Mouse (Mus musculus) MEL (cell line): ENCODE data around the gene E130218I03Rik. TPM values are rescaled to one million over a fixed set of nuclear protein-coding genes. Genes with fewer than 3 reads are reported as not detected.

Experiments
- DNase-seq: peaks from one replicate; pipeline ENCODE4 v3.0.0; 2011; ENCODE audit warnings: low read depth, low spot score
- H3K27ac ChIP-seq: 2 replicates; pipeline ENCODE4 v1.5.1; 2012; ENCODE audit warnings: low read depth, mild to moderate bottlenecking, control low read depth, low read length, moderate library complexity; ENCODE audit not compliant: control insufficient read depth
- H3K27me3 ChIP-seq, 2 experiments: fragments of 150-350 bp in 1 of 2; sonication (generic) in 1 of 2; 2 replicates each; pipeline ENCODE4 v1.6.1; 2012; ENCODE audit warnings: low read length in 2 of 2, mild to moderate bottlenecking in 2 of 2, improper control_type of control experiment in 1 of 2, moderate library complexity in 1 of 2; ENCODE audit not compliant: insufficient read depth in 2 of 2, control insufficient read depth in 1 of 2
- H3K36me3 ChIP-seq, 2 experiments: 2 replicates each; pipeline ENCODE4 v1.6.1; 2012 to 2014; ENCODE audit warnings: low read length in 2 of 2, improper control_type of control experiment in 1 of 2, inconsistent platforms in 1 of 2, mild to moderate bottlenecking in 1 of 2; ENCODE audit not compliant: insufficient read depth in 2 of 2, control insufficient read depth in 1 of 2
- H3K4me1 ChIP-seq, 2 experiments: fragments of 150-350 bp in 1 of 2; sonication (generic) in 1 of 2; 2 replicates each; pipeline ENCODE4 v1.6.1; 2012; ENCODE audit warnings: low read length in 2 of 2, improper control_type of control experiment in 1 of 2, mild to moderate bottlenecking in 1 of 2; ENCODE audit not compliant: insufficient read depth in 2 of 2, control insufficient read depth in 1 of 2
- H3K4me3 ChIP-seq, 2 experiments: fragments of 150-350 bp in 1 of 2; sonication (generic) in 1 of 2; 2 replicates each; pipeline ENCODE4 v1.5.1; 2012; ENCODE audit warnings: low read depth in 2 of 2, low read length in 2 of 2, mild to moderate bottlenecking in 2 of 2, moderate library complexity in 2 of 2, control low read depth in 1 of 2, improper control_type of control experiment in 1 of 2; ENCODE audit not compliant: control insufficient read depth in 1 of 2, insufficient read depth in 1 of 2
- H3K79me2 ChIP-seq: 2 replicates; pipeline ENCODE4 v1.6.1; 2012; ENCODE audit warnings: mild to moderate bottlenecking, low read length, moderate library complexity; ENCODE audit not compliant: control insufficient read depth, poor library complexity, insufficient read depth
- H3K9ac ChIP-seq: 2 replicates; pipeline ENCODE4 v1.6.1; 2012; ENCODE audit warnings: low read depth, mild to moderate bottlenecking, control low read depth, low read length, moderate library complexity; ENCODE audit not compliant: control insufficient read depth, poor library complexity, severe bottlenecking
- H3K9me3 ChIP-seq: fragments of 150-350 bp; sonication (generic); replicated peaks from 2 replicates; pipeline ENCODE4 v1.6.1; 2012; ENCODE audit warnings: mild to moderate bottlenecking, low read length, improper control_type of control experiment, moderate library complexity; ENCODE audit not compliant: insufficient read depth
- CTCF ChIP-seq, 3 experiments: IDR thresholded peaks in 2 of 3; conservative IDR thresholded peaks in 1 of 3; 2 replicates each; pipeline ENCODE4 v1.5.1; 2011 to 2012; ENCODE audit warnings: low read length in 3 of 3, low read depth in 2 of 3, mild to moderate bottlenecking in 2 of 3, improper control_type of control experiment in 1 of 3, inconsistent platforms in 1 of 3, mixed read lengths in 1 of 3, moderate library complexity in 1 of 3; ENCODE audit not compliant: control insufficient read depth in 1 of 3, insufficient read depth in 1 of 3, poor library complexity in 1 of 3, severe bottlenecking in 1 of 3
- E2F4 ChIP-seq: IDR thresholded peaks from 2 replicates; pipeline ENCODE4 v1.6.1; 2011; ENCODE audit warnings: low read depth, low read length, improper control_type of control experiment, borderline replicate concordance
- EP300 ChIP-seq, 2 experiments: IDR thresholded peaks; 2 replicates each; pipeline ENCODE4 v1.6.1; 2011; ENCODE audit warnings: improper control_type of control experiment in 2 of 2, low read length in 2 of 2, low read depth in 1 of 2, mild to moderate bottlenecking in 1 of 2
- GABPA ChIP-seq: IDR thresholded peaks from 2 replicates; pipeline ENCODE4 v1.6.1; 2012; ENCODE audit warnings: low read depth, mild to moderate bottlenecking, inconsistent platforms, low read length, improper control_type of control experiment, moderate library complexity
- MAX ChIP-seq: IDR thresholded peaks from 2 replicates; pipeline ENCODE4 v1.6.1; 2011; ENCODE audit warnings: low read length, improper control_type of control experiment
- NELFE ChIP-seq: IDR thresholded peaks from 2 replicates; pipeline ENCODE4 v1.6.1; 2011; ENCODE audit warnings: low read depth, low read length, improper control_type of control experiment
- NRF1 ChIP-seq: IDR thresholded peaks from 2 replicates; pipeline ENCODE4 v1.6.1; 2014; ENCODE audit warnings: low read depth, mild to moderate bottlenecking, inconsistent platforms, low read length, improper control_type of control experiment, moderate library complexity; ENCODE audit not compliant: poor library complexity, insufficient read depth, severe bottlenecking
- POLR2AphosphoS5 ChIP-seq: IDR thresholded peaks from 2 replicates; pipeline ENCODE4 v1.6.1; 2012; ENCODE audit warnings: low read depth, borderline replicate concordance, mild to moderate bottlenecking, inconsistent platforms, low read length, moderate library complexity, mixed read lengths
- RAD21 ChIP-seq: IDR thresholded peaks from 2 replicates; pipeline ENCODE4 v1.6.1; 2011; ENCODE audit warnings: mild to moderate bottlenecking, low read depth, low read length, improper control_type of control experiment
- SMC3 ChIP-seq: IDR thresholded peaks from 2 replicates; pipeline ENCODE4 v1.6.1; 2011; ENCODE audit warnings: low read depth, low read length, improper control_type of control experiment
- TAL1 ChIP-seq: IDR thresholded peaks from 2 replicates; pipeline ENCODE4 v1.6.1; 2012; ENCODE audit warnings: mild to moderate bottlenecking, inconsistent platforms, low read length, moderate library complexity, mixed read lengths
- TBP ChIP-seq: IDR thresholded peaks from 2 replicates; pipeline ENCODE4 v1.8.0; 2011; ENCODE audit warnings: low read depth, low read length, improper control_type of control experiment
- TCF12 ChIP-seq: IDR thresholded peaks from 2 replicates; pipeline ENCODE4 v1.6.1; 2014; ENCODE audit warnings: low read depth, mild to moderate bottlenecking, inconsistent platforms, low read length, improper control_type of control experiment, moderate library complexity
- UBTF ChIP-seq: IDR thresholded peaks from 2 replicates; pipeline ENCODE4 v1.6.1; 2012; ENCODE audit warnings: low read depth, mild to moderate bottlenecking, inconsistent platforms, low read length, improper control_type of control experiment, moderate library complexity, borderline replicate concordance; ENCODE audit not compliant: insufficient read depth
- USF1 ChIP-seq: IDR thresholded peaks from 2 replicates; pipeline ENCODE4 v1.6.1; 2014; ENCODE audit warnings: low read depth, mild to moderate bottlenecking, inconsistent platforms, low read length, improper control_type of control experiment, moderate library complexity
- ZC3H11A ChIP-seq: IDR thresholded peaks from 2 replicates; pipeline ENCODE4 v1.6.1; 2012; ENCODE audit warnings: low read depth, mild to moderate bottlenecking, inconsistent platforms, low read length, improper control_type of control experiment
- ZKSCAN1 ChIP-seq: IDR thresholded peaks from 2 replicates; pipeline ENCODE4 v1.6.1; 2012; ENCODE audit warnings: low read depth, mild to moderate bottlenecking, inconsistent platforms, low read length, improper control_type of control experiment, moderate library complexity
- ZMIZ1 ChIP-seq: IDR thresholded peaks from 2 replicates; pipeline ENCODE4 v1.6.1; 2012; ENCODE audit warnings: low read depth, mild to moderate bottlenecking, inconsistent platforms, low read length, improper control_type of control experiment, moderate library complexity
- ZNF384 ChIP-seq: IDR thresholded peaks from 2 replicates; pipeline ENCODE4 v1.6.1; 2012; ENCODE audit warnings: low read depth, mild to moderate bottlenecking, inconsistent platforms, low read length, improper control_type of control experiment
- polyA plus RNA-seq, 2 experiments: library from polyadenylated mRNA; stranded (reverse) in 1 of 2; unstranded in 1 of 2; fragments of >175 nt in 1 of 2; fragments of >200 nt in 1 of 2; gene quantifications; 2 replicates each; pipeline versions ENCODE4 v1.2.1 to v1.2.4; 2012; ENCODE audit warnings: low replicate concordance in 2 of 2, low read depth in 1 of 2; ENCODE audit not compliant: insufficient read length in 2 of 2, insufficient read depth in 1 of 2, missing spikeins in 1 of 2
- total RNA-seq: library from RNA; depleted of rRNA; stranded (reverse); fragments of 300-350 nt; gene quantifications from 2 replicates; pipeline ENCODE4 v1.2.3, GENCODE M21; 2012

Gene E130218I03Rik
- total and polyA plus RNA-seq, 3 experiments = 1.6 to 2.8 TPM; not detected in 1

DNA sequence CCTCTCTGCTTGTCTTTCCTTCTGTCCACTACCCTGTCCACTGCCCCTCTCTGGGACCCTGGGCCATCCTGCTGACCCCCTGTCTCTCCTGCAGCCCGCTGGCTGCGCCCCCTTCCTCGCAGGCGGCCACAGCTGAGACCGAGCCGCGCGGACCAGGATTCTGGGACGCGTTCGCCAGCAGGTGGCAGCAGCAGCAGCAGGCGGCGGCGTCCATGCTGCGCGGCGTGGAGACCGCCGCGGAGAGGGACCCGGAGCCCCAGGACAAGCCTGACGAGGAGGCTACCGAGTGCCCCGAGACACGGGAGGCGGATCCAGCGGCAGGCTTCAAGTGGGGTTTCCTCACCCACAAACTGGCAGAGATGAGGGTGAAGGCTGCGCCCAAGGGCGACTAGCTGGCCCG lies 6.2 kb downstream of the E130218I03Rik start:
- H3K36me3 ChIP-seq = peaks cover 0 to 3% of the 10 kb centered on the region in 2 experiments; a peak in 1 of 4 replicates
- no peaks in the 10 kb centered on the region for H3K9me3 ChIP-seq
- no peak overlapping the region for H3K27ac ChIP-seq
- peaks cover 7% of the 10 kb centered on the region for H3K79me2 ChIP-seq
- peaks cover 2 to 12% of the 10 kb centered on the region in 2 experiments; a peak in 2 of 4 replicates for H3K4me1 ChIP-seq
- peak overlapping the region; percentile 52 to 59 for H3K4me3 ChIP-seq
- TF ChIP-seq ZC3H11A = peak; percentile 38
- TF ChIP-seq SMC3 = peak; percentile 81
- TF ChIP-seq NRF1 = 0 out of 2 replicates have a peak, but pooled peaks have one; percentile 14
- no peak for TF ChIP-seq ZMIZ1
- TF ChIP-seq USF1 = no peak
- 0 out of 2 replicates have a peak, but pooled peaks have one; percentile 25 for TF ChIP-seq TCF12
- TF ChIP-seq NELFE = no peak
- TF ChIP-seq CTCF (IDR thresholded peaks at IDR 0.05 in 2 of 3, conservative IDR thresholded peaks at IDR 0.05 in 1 of 3; ENCODE audit: control insufficient read depth in 1 of 3, insufficient read depth in 1 of 3, low read depth in 2 of 3, low read length in 3 of 3, poor library complexity in 1 of 3, severe bottlenecking in 1 of 3) = peak in 2 of 3 experiments; percentile 88 to 95; a peak in 5 of 6 replicates
- TF ChIP-seq TAL1 = no peak
- TF ChIP-seq ZNF384 = no peak
- peak; percentile 40 for TF ChIP-seq RAD21
- H3K27me3 ChIP-seq = no peaks in the 10 kb centered on the region
- H3K9ac ChIP-seq = peak overlapping the region; percentile 77
- DNase-seq = peak; percentile 75

DNA sequence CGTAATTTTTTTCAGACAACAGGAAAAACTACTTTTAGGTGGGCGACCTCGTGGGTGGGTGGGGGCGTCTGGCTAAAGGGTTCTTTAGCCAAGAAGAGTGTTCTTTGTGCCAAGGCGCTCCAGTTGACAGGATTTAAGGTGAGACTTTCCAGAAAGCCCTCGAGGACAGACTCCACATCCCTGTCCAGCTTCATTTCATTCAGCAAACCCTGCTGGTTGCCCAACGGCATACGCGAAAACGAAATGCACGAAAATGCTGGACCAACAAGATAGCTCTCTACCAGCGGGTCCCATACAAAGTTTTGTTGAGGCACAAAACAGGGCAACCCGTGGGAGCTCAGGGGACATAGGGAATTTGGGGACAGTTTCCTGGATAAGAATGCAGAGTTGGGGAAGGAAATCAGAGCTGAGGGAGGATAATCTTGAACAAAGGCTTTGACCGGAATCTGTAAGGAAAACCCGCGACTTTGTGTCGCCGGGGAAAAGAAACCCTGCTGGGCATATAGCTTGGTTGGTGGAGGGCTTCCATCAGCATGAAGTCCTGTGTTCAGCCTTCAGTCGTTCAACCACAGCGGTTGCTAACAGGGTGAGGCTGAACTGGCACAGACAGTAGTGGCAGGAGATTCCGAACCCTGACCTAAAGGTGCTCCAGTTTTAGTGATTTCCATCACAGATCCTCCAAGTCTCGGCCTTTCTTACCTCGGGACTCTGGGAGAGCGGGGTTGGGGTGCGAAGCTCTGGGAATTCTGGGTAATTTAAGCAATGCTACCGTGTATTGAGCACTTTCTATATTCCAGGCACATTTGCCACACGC lies 6.9 kb downstream of the E130218I03Rik start:
- peaks cover under 1% of the 10 kb centered on the region for H3K79me2 ChIP-seq
- peak overlapping the region; percentile 77 for H3K9ac ChIP-seq
- no peak overlapping the region for H3K27ac ChIP-seq
- H3K4me3 ChIP-seq = peak overlapping the region; percentile 52 to 59; a peak in 3 of 4 replicates
- peaks cover 2 to 11% of the 10 kb centered on the region in 2 experiments; a peak in 2 of 4 replicates for H3K4me1 ChIP-seq
- no peak for TF ChIP-seq NELFE
- no peak for TF ChIP-seq ZKSCAN1
- TF ChIP-seq RAD21 = no peak
- TF ChIP-seq GABPA = no peak
- TF ChIP-seq E2F4 = no peak
- TF ChIP-seq UBTF = no peak
- no peak for TF ChIP-seq TBP
- TF ChIP-seq TCF12 = no peak
- no peak for TF ChIP-seq EP300 (IDR thresholded peaks at IDR 0.05; ENCODE audit: low read depth in 1 of 2, low read length in 2 of 2)
- no peak for TF ChIP-seq MAX
- no peak for TF ChIP-seq POLR2AphosphoS5
- TF ChIP-seq ZC3H11A = no peak
- no peaks in the 10 kb centered on the region for H3K9me3 ChIP-seq
- DNase-seq = no peak
- peaks cover 0 to 3% of the 10 kb centered on the region in 2 experiments; a peak in 1 of 4 replicates for H3K36me3 ChIP-seq
- no peaks in the 10 kb centered on the region for H3K27me3 ChIP-seq
